Mouse (Mus musculus) telencephalon, adult 2 months (tissue): ENCODE measurements at regions not wholly inside any gene's neighbourhood (a gene's known extent, or its start where the extent isn't known, plus 50 kb on each side); places are given as distances from the start of the nearest gene placed in this dataset.
A peak's percentile ranks its signal among the peaks of the same experiment; 100 is the strongest.

Source experiments
- DNase-seq: peaks from one replicate; pipeline ENCODE4 v3.0.0-alpha.2; 2011; ENCODE audit warnings: low read depth, low spot score

DNA sequence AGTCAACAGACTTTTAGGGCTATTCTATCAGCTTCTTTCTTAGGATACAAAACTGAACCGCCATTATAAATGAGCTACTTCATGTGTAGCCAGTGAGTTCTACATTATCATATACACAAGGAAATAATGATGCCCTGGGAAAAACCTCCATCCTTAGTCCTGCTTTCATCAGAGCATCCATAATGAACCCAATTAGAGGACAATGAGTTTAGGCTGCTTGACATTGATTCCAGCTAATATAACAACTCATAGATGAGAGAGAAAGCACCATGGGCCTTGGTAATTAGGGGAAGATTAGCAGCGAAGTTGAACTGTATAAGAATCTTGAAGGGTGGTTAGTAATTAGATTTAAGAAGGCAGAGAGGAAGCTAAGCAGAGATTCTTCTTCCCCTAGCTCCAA, 405.7 kb downstream of the Ipmk start:
- no peak for DNase-seq

- DNase-seq: no peak
Observed at GRCm38 (mm10) chr10:71754799-71755198, 407.2 kb downstream of the Ipmk start.

DNA sequence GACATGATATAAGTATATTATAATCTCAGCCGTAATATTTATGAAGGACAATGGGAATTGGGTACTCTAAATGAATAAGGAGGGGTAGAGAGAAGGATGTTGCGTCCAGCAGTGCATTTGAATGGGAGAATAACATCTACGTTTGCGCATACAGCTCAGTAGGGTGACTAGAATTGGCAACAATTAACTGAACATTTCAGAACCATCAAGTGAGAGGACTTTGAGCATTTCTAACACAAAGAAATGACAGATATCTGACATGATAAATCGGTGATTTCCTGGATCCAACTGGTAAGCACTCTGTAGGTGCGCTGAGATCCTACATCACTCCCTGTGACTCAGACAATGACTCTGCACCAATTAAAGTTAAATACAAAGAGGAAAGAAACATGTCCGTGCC, 431.3 kb downstream of the Ipmk start:
- no peak for DNase-seq

DNA sequence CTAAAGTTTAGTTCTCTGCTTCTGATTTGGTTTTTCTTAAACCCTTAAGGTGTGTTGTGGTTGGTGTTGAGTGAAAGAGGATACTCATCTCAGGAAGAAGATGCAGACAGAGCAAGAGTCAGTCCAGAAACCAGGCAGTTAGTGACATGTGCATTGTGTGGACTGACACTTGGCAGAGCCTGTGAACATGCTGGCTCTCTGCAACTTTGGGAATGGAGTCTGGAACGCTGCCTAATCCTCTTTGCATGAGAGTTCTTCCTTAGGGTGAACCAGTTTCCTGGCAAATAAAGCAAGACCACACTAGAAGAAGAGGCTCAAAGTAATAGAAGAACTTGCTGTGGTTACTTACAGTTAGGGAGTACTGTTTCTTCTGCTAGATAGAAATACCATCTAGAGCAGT, 441.7 kb downstream of the Ipmk start:
- no peak for DNase-seq

- DNase-seq: peak; percentile 15
Observed at GRCm38 (mm10) chr10:71789936-71790335, 442.4 kb downstream of the Ipmk start.

DNA sequence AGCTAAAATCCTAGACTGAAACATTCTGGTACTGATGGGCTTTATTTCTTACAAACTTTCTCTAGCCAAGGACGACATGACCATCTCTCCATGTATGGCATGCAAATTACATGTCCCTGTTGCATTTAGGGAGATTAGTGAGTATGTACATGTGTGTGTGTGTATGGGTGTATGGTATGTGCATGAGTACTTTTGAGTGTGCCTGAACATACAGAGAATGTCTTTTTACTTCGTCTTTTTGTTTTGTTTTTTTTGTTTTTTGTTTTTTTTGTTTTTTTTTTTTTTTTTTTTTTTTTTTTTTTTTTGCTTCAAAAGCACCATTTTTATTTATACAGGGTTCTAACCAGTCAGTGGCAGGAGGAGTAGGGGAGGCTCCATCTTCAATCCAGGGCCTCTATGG, 451.1 kb downstream of the Ipmk start:
- no peak for DNase-seq

DNA sequence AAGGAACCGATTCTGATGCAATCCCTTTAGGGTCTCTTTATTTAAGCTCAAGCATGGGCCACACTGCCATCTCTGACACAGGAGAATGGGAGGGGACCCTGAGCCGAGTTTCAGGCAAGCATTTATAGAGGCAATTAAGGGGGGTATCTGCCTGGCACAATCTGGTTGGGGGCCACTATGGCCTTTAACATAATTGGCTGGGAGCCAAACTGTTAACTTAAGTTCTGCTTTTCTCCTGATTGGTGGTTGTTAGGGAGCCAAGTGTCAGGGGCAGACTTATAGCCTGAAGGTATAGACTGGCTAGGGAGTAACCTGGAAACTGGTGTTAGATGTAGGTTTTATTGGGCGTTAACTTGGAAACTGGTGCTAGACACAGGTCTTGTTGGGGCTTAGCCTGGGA, 454.9 kb downstream of the Ipmk start:
- DNase-seq: no peak

DNA sequence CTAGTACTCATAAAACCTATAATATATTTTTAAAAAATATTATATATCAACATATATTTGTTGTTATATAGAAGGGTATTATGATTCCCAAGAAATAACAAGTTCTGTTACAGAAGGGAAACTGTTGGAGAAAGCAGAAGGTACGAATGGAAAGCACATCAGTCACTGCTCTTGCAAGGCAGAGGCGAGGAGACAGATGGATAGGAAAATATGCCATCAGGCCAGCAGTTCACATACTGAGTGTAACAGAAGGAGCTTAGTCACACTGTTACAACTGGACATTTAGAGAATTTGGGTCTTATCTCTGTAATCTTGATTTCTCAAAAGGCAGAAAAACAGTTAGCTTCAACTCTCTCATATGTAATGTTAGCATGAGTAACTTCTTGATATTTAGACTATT, 485.1 kb downstream of the Ipmk start:
- no peak for DNase-seq

DNA sequence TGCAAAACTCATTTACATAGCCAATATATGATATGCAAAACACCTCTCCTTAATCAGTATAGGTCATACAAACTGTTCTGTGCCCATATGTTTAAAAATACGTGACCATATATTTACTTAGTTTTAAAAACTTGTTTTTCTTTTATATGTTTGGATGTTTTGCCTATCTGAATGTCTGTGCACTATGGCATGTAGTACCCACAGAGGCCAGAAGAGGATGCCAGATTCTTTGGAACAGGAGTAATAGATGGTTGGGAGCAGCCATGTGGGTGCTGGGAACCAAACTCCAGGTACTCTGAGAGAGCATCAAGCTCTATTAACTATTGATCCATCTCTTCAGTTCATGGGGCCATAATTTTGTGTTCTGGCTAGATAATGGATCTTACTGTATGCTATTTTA, 487.5 kb downstream of the Ipmk start:
- no peak for DNase-seq

DNA sequence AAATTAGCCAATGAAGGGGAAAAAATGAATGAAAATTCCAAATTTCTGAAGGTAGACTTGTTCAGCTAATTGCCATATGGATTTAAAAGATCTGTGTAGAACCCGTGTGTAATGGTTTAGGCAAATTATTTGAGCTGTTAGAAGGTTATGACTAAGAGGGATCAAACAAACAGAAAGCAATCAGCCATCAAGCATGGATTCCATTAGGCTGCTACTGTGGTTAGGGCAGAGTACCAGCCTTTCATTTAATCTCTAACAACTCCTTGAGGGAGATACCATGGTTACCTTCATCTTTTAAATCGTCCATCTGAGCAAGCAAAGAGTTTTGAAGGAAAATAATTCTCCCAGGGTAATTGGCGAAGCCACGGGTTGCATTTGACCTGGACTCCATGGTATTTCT, 509.5 kb downstream of the Ipmk start:
- DNase-seq: no peak

GRCm38 (mm10) chr10:71857518-71857973, 510.0 kb downstream of the Ipmk start:
- peak; percentile 59 for DNase-seq

GRCm38 (mm10) chr10:71893726-71894125, 546.2 kb downstream of the Ipmk start:
- DNase-seq: no peak

DNA sequence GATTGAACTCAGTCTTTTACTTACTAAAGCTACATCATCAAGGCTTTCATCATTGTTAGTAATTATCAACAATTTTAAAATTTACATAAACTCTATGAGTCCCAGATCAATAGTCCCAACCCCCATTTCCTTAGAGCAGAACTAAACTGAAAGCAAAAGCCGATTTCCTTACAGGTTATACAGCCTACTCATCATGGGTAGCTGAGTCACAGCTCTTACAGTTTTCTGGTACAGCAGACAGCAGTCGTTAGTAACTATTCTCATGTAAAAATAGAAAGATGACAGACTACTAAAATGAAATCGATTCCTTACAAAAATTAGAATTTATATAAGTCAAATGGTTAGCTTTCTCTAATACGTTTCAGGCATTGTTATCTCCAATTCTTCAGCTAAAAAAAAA, 557.5 kb downstream of the Ipmk start:
- DNase-seq: peak; percentile 11
